Mouse (Mus musculus) lung, postnatal 0 days (tissue): ENCODE data around the gene Gm20388.
A peak's percentile ranks its signal among the peaks of the same experiment; 100 is the strongest.

ENCODE experiments used
- CTCF ChIP-seq: IDR thresholded peaks from 2 replicates; pipeline ENCODE4 v1.5.1; 2016; ENCODE audit warnings: antibody characterized with exemption, mild to moderate bottlenecking
- EP300 ChIP-seq: IDR thresholded peaks from 2 replicates; pipeline ENCODE4 v1.6.1; 2016; ENCODE audit warnings: antibody characterized with exemption, mild to moderate bottlenecking, control low read depth

DNA sequence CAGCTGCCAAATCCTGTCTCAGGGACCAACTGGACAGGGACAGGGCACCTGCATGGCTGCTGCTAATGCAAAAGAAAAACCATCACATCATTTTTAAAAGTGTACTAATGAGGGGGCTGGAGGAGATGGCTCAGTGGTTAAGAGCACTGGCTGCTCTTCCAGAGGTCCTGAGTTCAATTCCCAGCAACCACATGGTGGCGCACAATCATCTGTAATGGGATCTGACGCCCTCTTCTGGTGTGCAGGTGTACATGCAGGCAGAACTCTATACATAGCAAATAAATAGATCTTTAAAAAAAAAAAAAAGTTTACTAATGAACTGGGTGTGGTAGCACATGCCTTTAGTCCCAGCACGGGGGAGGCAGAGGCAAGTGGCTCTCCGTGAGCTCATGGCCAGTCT is 3398.1 kb downstream of the Gm20388 start:
- TF ChIP-seq CTCF (peak; percentile 15; the same call in 1 of the 2 replicates), EP300 (no peak)
